Mouse (Mus musculus) mesoderm, embryonic 11.5 days (tissue): ENCODE results near the gene Elavl2.

Experiments used
- DNase-seq: peaks from one replicate; pipeline ENCODE4 v3.0.0-alpha.2; 2012; ENCODE audit warnings: low read depth, low spot score

The Elavl2 gene

DNA sequence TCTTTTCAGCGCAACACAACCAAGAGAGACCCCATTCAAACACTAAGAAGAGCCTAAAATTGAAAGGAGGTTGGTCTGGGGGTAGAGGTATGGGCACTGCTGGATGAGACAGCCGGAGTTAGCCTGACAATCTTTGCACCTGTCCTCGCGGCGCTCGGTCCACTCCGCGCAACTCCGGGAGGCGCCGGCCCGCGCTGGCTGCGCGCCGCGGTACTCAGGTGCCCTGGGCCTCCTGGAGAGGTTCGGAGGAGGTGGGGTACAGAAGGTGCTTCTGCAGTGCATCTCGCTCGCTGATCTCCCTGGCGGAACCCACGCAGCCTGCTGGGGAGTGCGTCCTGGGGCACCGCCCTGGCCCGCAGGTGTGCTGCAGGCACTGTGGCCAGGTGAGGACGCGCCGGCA, at the start of gene Elavl2:
Elavl2 (minus strand) TSS at position 363 of the 400 bp plus-strand sequence.
- no peak for DNase-seq

DNA sequence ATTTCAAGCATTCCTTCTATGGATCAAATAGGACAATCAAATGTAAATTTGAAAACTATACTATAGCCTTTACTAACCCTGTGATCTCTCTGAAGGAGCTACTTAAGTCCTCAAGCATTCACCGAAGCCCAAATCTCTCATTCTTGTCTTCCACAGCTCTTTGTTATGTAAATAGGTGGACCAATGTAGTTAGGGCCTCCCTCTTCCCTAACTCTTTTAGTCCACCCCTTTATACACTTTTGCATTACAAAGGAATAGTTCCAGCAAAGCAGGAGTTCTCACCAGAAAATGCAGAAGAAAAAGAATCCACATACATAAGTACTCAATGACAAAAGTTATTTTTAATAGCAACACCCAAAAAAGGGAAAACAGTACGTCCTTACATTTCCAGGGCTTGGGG, 47.3 kb upstream of the Elavl2 start:
- no peak for DNase-seq

DNA sequence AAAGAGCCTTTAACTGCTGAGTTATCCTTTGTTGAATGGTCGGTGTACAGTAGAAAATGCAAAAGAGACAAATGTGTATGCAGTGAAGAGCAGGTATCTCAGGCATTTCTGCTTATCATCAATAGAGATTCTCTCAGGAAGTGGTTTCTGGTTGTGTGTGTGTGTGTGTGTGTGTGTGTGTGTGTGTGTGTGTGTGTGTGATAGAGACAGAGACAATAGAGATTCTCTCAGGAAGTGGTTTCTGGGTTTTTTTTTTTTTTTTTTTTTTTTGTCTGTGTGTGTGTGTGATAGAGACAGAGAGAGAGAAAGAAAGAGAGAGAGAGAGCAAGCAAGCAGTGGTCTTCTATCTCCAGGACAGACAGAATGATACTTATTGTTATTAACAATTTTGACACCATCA, 15.0 kb upstream of the Elavl2 start:
- DNase-seq: no peak

DNA sequence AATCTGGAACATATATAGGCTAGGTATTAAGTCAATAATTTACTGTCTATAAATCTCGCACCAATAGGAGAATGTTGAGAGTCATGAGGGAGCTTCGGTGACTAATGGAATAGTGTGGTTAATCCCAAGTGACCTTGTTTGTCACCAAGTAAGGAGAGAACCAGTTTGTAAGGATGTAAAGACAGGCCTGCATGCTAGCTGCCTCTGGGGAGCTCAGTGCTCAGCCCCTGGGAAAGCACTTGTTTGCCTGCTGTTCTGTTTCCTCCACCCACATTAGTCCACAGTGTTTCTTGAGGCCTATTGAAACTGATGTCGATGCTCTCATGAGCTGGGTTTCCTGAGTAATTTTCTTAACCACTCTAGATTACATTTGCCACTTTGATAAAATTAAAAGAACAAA, 4.5 kb upstream of the Elavl2 start:
- no peak for DNase-seq

DNA sequence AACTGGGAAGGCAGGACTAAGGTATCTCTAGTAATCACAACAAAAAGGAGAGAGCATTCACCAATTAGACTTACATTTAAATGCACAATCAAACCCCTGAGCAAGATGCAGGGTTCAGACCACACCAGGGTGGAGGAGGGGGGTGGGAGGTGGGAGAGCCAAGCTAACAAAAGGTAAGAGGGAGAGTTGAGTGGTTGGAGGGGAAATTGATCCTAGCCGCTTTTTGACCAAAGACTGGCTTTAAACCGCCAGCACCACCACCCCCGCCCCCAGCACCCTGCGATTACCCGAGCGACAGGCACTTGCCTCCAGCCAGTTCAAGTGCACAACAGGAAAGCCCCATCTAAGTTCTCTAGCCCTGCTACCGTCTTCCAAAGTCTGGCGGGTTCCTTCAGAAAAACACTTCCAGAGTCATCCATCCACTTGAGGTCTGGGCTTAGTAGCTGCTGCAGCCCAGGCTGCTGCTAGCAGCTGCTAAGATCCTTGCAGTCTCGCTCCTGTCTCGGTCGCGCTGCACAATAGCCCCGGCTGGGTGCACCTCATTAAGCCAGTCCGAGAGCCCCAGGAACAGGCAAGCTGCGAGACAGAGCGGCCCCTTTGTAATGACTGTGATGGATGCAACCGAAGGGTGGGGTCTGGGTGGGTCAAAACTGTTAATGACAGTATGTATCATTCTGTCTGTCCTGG, 932 bp downstream of the Elavl2 start:
- peak; percentile 78 for DNase-seq

DNA sequence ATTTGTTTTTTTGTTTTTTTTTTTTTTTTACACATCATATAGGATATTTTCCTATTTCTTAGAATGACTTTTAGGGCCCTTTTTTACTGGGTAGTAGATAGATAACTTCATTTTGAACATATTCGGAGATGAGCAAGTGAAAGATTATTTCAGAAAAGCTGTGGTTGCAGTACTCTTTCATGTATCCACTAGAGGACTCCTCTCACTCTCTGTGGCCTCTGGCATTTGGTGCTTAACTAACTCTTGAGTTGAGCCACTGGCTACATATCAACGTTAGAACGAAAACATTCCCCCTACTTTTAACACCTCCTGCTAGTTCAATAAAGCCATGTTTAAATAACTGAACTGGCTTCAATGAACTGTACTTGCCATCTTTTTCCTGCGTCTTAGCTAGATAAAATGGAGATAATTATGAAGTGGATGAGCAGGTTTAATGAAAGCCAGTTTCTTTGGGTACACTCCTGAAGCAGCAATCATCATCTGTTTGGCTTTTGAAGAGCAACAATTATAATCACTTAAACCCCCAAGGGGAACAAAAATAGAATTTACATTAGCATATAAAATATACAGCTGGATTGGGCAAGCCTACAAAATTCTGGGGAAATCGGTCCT, 8.5 kb downstream of the Elavl2 start:
- DNase-seq: no peak

DNA sequence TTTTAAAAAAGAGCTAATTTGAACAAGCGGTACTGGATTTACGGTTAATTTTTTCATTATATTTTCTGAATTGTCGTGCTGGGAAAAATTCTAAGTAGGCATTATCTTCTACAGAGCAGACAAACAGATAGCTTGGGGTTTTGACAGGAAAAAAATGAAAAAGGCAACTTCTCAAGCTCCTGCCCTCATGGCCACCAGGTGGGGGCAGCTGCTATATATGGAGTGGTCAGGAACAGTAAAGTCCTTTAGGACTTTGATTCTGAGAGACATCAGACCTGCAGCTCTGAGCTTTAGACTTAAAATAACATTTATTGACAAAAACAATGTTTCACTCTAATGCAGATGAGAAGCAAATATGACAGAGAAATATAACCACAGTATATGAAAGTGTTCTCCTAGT, 12.9 kb downstream of the Elavl2 start:
- no peak for DNase-seq

DNA sequence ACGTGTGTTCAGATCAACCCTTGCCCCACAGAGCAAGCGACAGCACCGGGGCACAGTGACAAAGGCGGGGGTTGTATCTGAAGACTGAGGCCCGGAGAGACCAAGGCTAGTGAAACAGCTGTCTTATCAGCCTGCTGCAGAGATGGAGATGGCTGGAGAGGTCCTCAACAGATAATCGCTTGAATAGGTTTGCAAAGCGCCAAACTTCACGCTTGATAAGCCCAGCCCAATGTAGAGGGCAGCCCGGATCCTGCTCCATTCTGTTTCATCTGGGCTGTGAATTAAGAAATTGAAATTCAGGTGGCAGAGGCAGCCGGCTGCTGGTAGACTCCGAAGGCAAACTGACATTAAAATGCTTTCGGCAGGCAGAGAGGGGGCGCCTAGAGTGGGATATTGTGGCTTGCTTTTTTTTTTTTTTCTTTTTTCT, 19.4 kb downstream of the Elavl2 start:
- no peak for DNase-seq

DNA sequence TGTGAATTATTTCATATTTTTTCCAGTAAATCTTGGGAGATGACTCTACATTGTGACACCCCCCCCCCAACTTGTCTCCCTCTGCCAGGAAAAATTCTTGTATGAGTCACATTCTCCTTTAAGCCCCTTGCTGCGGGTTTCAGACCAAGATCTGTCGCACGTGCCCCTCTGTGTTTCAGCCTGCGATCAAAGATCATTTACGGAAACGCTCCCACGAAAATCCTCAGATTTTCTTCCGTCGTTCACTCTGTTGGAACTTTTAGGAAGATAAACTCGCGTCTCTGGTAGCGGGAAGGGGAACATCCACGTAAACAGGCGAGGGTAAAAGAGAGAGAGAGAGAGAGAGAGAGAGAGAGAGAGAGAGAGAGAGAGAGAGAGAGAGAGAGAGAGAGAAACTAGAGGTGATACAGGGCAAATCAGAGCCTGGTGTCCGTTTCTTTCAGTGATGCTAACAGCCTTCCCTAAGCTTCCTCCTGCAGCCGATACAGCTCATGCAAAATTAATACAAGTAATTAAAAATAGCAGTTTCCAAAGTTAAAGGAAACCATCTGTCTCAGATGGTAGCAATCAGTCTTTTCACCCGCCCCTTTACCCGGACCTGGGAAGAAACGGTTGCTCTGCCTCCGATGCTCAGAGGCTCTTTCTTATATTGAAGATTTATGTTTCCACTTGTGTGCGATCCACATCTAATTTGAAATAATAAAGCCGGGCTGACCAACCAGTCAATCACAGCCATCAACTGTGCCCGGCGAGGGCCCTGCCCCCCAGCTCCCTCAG, 20.1 kb downstream of the Elavl2 start:
- DNase-seq: no peak

DNA sequence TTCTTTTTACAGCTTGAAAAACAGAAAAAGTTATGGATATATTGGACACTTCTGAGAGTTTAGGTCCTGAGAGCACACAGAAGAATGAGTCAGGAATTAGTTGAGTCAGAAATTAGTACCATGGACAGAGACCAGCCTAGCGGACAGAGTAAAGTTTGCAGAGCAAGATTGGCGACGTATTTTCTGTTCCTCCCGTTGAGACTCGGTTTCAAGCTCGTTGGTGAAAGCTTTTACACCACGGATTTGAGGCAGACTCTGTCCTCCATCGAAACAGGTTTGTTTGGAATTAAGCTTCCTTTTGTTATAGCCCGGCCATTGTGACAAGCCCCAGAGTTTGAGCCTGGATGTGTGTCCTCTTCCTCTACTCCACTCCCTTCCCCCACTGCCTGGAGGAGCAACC, 21.0 kb downstream of the Elavl2 start:
- peak; percentile 69 for DNase-seq

DNA sequence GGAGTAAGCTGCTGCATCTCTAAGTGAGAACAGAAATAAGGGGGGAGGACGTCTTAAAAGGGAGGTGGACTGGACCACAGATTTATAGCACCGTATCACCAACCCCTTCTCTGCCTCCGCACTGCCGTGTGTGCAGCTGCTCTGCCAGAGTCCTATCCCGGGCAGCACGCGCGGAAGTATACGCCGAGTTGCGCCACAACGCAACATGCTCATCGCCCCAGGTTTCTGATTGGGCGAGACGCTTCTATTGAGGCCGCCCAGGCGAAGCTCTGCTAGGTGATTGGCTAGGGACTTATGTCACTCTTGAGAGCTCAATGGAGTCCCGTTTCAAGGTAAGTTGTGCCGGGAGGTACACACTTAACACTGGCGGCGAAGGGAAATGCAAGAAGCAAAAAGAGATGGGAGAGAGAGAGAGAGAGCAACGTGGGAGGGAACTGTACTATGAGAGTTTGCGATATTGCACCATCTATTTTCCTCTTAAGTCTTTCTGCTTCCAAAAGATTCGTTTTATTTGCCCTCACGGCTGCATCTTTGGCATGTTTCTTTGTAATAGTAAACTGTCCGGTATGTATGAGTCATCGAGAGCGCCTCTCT, 24.2 kb downstream of the Elavl2 start:
- DNase-seq: peak; percentile 99

DNA sequence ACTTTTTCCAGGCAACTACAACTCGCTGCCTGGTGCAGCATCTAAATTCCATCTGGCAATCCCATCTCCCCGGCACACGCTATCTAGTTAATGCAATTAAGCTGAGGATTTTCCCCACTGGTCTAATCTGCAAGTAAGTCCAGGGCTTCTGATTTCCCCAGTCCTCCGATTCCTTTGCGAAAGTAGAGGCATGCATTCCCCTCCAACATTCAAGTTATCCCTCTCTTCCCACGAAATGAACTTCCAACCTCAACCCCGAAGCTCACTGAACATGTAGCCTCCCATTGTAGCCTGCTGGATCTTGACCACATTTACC, 25.3 kb downstream of the Elavl2 start:
- no peak for DNase-seq

DNA sequence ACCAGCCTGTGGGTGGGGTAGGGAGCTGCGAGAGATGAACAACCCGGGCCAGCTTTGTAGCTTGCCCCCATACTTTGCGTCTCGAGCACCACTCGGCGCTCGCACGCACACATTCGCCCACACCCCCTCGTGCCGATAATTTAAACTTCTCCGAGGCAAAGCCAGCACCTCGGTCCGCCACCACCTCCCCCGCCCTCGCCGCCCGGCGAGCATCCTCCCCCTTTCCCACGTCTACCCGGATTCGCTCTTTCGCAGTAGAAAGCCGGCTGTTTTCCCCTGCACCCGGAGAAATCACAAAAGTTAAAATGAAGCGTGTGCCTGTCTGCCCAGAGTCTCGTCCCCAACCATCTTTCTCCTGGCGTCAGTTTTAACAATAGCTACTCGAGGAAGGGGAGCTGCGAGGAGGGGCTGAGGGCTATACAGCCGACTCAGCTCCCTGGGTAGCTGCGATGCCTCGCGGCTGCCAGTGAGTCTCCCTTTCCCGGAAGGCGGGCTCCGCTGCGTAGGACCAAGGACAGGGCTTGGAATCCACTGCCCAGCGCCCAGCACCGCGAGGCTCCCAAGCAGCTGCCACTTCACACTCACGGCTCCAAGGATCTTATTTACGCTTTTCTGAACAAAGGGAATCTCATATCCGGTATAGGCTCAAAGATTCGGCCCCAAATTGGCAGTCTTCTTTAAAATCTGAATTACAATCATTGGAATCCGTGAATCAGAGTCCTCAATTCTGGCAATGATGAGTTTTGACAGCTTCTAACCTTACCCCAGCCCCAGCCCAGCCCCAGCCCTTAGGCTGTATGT, 25.8 kb downstream of the Elavl2 start:
- peak; percentile 74 for DNase-seq

DNA sequence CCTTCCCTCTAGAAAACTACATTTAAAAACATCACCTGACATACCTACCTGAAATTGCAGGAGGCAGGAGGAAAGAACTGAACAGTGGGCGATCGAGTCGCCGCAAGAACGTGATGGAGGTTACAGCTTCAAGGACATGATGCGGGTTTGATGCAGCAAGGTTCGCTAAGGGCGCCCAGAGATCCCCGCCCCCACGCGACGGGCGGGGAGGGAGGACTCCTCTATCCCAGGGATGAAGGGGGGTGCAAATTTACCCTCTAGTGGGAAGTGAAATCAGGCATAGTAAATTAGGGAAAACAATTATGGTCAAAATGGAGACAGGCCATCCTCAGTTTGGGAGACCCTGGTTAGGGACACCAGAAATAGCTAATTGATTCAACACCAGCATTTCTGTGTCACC, 27.7 kb downstream of the Elavl2 start:
- no peak for DNase-seq

DNA sequence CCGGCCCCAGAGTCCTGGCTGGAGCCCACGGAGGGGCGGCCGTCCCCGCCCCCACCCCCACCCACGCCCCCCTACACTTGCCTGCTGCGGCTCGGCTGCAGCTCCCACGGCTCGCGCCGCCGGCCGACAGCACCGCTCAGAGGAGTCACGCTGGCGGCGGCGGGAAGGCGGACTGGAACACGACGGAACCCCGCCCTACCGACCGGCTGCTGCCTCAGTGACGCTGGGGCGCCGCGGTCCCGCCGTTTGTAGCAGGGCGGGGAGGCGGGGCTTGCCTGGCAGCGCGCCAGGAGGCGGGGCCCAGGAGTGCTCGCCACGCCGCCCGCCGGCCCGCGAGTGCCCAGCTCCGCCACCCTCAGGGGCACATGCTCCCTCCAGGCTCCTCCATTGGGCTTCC, 28.8 kb downstream of the Elavl2 start:
- peak; percentile 73 for DNase-seq

DNA sequence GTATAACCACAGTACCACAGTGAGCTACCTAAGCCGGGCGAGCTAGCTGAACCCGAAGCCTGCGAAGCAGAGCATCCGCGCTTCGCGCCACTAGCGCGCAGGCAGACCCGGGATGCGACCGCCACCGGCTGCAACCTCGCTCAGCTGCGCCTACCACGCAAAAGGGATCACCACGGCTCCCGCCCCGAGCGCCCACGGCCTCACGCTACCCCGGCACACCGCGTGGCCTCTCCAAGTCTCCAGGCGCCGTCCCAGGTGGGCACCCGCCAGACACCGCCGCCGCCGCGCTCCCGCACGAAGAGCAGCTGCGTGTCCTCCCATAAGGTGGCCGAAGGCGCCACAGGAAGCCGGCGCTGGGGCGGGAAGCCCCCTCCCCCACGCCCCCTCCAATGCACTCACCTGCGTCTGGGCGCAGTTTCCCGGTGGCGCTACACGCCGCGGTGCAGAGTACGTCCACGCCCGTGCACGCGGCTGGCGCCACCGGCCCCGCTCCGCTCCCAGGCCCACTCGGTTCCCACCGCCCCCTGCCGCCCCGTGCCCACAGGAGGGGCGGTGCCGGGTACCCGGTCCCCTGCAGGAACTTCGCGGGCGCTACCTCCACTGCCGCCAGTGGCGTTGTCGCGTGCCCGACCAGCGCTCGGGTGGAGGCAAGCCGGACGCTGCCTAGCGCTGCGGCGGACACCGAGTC, 29.3 kb downstream of the Elavl2 start:
- DNase-seq: no peak

DNA sequence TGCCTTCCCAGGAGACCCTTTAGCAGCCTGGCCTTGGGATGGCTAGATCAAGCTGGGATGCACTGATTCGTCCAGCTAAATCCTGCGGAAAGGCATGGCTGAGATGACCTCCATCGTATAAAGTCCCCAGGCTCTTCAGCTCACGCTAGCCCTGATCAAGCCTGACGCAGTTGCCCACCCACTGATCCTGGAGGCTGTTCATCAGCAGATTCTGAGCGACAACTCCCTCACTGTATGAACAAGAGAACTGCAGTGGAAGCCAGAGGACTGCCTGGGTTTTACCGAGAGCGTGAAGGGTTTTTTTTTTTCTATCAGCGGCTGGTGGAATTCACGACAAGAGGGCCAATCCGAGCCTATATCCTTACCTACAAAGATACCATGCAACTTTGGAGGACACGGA, 35.3 kb downstream of the Elavl2 start:
- no peak for DNase-seq

DNA sequence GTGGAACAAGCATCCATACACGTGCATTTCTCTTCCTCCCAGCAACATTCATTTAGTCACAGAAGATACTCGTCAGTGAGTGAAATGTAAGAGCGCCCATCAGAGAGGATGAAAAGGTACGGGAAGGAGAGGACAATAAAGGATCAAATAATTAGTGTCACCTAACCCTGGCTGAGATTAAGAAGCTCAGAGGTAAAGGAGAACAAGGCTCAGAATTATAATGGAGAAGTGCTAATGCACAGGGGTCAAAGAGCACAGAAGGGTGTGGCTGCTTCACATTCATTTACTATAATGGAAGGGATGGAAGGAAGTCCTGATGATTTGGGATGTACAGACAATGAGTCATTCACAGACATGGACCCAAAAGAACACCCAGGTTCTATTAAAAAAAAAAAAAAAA, 36.6 kb downstream of the Elavl2 start:
- DNase-seq: no peak

DNA sequence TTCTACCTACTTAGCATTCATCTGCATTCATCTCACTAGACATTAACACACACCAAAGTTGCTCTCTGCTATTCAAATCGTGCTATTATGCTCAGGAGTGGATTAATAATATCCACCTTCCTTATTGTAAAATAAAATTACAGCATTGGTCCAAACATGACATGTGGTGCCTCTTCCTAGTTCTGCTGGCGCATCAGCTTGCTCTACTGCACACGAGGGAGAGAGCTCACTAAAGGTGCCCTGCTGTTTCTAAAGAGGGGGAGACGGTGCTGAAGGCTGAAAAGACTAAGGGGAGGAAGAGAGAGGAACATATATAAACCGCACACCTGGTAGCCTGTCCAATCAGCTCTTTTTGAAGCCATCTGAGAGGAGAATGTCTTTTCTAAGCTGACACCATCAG, 38.1 kb downstream of the Elavl2 start:
- no peak for DNase-seq

DNA sequence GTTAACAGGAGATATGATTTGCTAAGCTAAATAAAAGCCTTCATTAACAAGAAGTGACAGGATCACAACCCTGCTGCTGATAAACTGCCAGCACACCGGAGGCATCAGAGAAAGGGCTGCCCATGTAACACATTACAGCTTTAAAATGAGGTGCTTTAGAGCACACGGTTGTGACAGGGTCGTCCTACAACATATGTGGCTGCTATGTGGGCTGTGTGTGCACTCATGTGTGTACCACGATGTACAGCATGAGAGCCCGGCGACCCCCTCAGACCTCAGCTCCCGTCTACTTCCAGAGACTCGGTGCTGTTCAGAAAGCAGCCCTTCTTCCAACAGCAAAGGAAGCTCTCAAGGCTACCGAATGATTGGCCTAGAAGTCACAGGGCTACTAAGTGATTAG, 47.4 kb downstream of the Elavl2 start:
- DNase-seq: no peak

DNA sequence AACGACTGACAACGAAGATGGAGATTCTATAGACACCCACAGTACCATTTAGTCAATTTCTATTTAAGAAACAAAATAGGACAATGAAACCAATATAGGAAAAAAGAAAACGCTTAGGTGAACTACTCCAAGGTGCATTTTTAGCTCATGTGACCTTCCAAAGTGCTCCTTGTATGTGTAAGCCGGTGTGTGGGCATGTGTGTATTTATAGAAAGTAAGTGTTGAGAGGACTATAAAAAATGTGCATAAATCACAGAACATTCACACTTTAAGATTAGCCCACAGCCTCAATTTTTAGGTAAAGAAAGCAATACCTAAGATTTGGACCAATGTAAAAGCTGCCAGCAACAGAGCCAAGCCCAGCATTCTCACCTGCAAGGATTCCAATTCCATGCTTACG, 51.0 kb downstream of the Elavl2 start:
- no peak for DNase-seq
